Mouse (Mus musculus): ENCODE results near the gene Gm15217. TPM values are rescaled to one million over a fixed set of nuclear protein-coding genes. Genes with fewer than 3 reads are reported as not detected.

The Gm15217 gene
- polyA plus RNA-seq, 1 experiment from 2014 or later: not detected

Other genes starting within 250 kb of the Gm15217 start
- gene Bmp4, start 11.3 kb downstream of the Gm15217 start, polyA plus RNA-seq (2014; fragmentation: Nextera tagmentation; extraction: Ambion mirVana): 34.1 and 42.2 TPM in 2 replicates